Mouse (Mus musculus): ENCODE measurements around the gene Sp1. TPM values are rescaled to one million over a fixed set of nuclear protein-coding genes. Genes with fewer than 3 reads are reported as not detected.

The Sp1 gene
- polyA plus RNA-seq, 1 experiment = 17.6 TPM

GRCm38 (mm10) chr15:102366733-102367344 lies 39.1 kb upstream of the Sp1 start, which contains the start of gene Sp7:
Sp7 (minus strand) TSS chr15:102367182.
- Histone ChIP-seq H3K4me3 (ENCODE audit: insufficient read depth, low read depth, low read length) (no peak within 1 kb of the TSS), H3K36me3 (ENCODE audit: control insufficient read depth, insufficient read depth, low read length) (no peaks in the 10 kb centered on the region), H3K27me3 (replicated peaks; ENCODE audit: control insufficient read depth, insufficient read depth, low read length) (no peaks in the 10 kb centered on the region), H3K4me1 (ENCODE audit: control insufficient read depth, insufficient read depth, low read length) (no peaks in the 10 kb centered on the region), H3K27ac (ENCODE audit: insufficient read depth, low read depth, low read length) (no peak within 1 kb of the TSS)
- no peak for DNase-seq
- WGBS = 7% methylated on average over 15 of the region's 15 CpGs
- TF ChIP-seq POLR2A (IDR thresholded peaks at IDR 0.05; ENCODE audit: low read depth, low read length) (no peak), CTCF (conservative IDR thresholded peaks at IDR 0.05; ENCODE audit: insufficient read depth, insufficient read length, low read depth, low read length) (no peak)

GRCm38 (mm10) chr15:102369972-102370371 lies 36.0 kb upstream of the Sp1 start:
- Histone ChIP-seq H3K36me3 (ENCODE audit: control insufficient read depth, insufficient read depth, low read length) (no peaks in the 10 kb centered on the region), H3K4me1 (ENCODE audit: control insufficient read depth, insufficient read depth, low read length) (no peaks in the 10 kb centered on the region), H3K27ac (ENCODE audit: insufficient read depth, low read depth, low read length) (no peak overlapping the region), H3K27me3 (replicated peaks; ENCODE audit: control insufficient read depth, insufficient read depth, low read length) (no peaks in the 10 kb centered on the region), H3K4me3 (ENCODE audit: insufficient read depth, low read depth, low read length) (no peak overlapping the region)
- TF ChIP-seq CTCF (conservative IDR thresholded peaks at IDR 0.05; ENCODE audit: insufficient read depth, insufficient read length, low read depth, low read length) (no peak), POLR2A (IDR thresholded peaks at IDR 0.05; ENCODE audit: low read depth, low read length) (no peak)
- DNase-seq = no peak
- 19% methylated on average over 13 of the region's 13 CpGs for WGBS

DNA sequence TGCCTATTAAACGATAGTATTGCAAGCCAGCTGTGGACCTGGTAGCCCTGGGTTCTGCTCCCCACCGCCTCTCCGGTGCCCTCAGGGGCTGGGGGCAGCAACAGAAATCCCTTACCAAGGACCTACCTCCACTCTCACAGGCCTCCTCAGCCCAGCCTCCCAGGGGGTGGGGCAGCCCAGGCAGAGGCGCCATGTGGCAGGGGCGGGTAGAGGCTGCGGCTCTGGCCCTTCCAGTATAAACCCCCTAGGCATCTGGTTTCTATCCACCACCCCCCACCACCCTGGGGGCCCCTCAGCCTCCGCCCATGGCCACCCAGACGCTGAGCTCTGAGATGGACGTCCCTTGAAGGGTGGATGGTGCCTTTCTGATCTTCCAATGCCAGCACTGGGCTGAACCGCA lies 35.2 kb upstream of the Sp1 start:
- H3K4me1 ChIP-seq (ENCODE audit: control insufficient read depth, insufficient read depth, low read length) = no peaks in the 10 kb centered on the region
- WGBS = 40% methylated on average over 10 of the region's 10 CpGs
- no peaks in the 10 kb centered on the region for H3K36me3 ChIP-seq (ENCODE audit: control insufficient read depth, insufficient read depth, low read length)
- H3K27ac ChIP-seq (ENCODE audit: insufficient read depth, low read depth, low read length) = no peak overlapping the region
- TF ChIP-seq CTCF (conservative IDR thresholded peaks at IDR 0.05; ENCODE audit: insufficient read depth, insufficient read length, low read depth, low read length) (no peak), POLR2A (IDR thresholded peaks at IDR 0.05; ENCODE audit: low read depth, low read length) (no peak)
- H3K27me3 ChIP-seq (replicated peaks; ENCODE audit: control insufficient read depth, insufficient read depth, low read length) = no peaks in the 10 kb centered on the region
- no peak for DNase-seq
- H3K4me3 ChIP-seq (ENCODE audit: insufficient read depth, low read depth, low read length) = no peak overlapping the region

DNA sequence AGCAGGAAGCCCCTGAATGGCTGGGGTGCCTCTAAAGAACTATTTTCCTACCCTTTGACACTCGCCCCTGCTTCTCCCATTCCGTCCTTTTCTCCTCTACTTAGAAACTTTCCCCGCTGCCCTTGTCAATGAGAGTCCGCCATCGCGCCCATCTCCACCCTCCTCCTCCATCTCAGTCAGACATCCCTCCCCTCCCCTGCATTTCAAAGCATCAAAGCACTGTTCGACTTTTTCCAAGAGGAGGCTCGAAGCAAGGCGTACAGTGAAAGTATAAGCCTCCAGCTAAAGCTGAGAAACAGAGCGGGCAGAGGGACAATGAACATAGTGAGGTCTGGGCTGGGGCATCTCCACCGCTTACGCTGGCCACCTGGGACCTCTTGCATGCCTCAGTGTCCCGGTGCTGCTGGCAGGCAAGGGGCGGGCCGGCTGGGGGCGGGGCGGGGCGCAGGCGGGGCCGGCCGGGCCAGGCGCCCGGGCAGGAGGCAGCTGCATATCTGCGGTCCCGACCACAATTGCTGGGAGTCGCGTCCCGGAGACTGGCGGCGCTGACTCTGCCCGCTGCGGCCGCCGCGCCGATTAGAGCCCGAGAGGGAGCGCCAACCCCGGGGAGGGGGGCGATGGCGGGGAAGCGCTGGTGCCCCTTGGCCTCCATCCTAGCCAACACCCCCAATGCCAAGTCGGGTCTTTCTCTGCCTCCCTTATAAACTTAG lies 29.3 kb upstream of the Sp1 start:
- TF ChIP-seq POLR2A (IDR thresholded peaks at IDR 0.05; ENCODE audit: low read depth, low read length) (peak; percentile 42), CTCF (conservative IDR thresholded peaks at IDR 0.05; ENCODE audit: insufficient read depth, insufficient read length, low read depth, low read length) (no peak)
- DNase-seq = peak; percentile 71
- H3K4me1 ChIP-seq (ENCODE audit: control insufficient read depth, insufficient read depth, low read length) = peaks cover 2% of the 10 kb centered on the region; the same call in 1 of the 2 replicates
- H3K27ac ChIP-seq (ENCODE audit: insufficient read depth, low read depth, low read length) = peak overlapping the region; percentile 81
- peak overlapping the region; percentile 63 for H3K4me3 ChIP-seq (ENCODE audit: insufficient read depth, low read depth, low read length)
- no peaks in the 10 kb centered on the region for H3K27me3 ChIP-seq (replicated peaks; ENCODE audit: control insufficient read depth, insufficient read depth, low read length)
- 2% methylated on average over 42 of the region's 43 CpGs for WGBS
- no peaks in the 10 kb centered on the region for H3K36me3 ChIP-seq (ENCODE audit: control insufficient read depth, insufficient read depth, low read length)

- TF ChIP-seq CTCF (conservative IDR thresholded peaks at IDR 0.05; ENCODE audit: insufficient read depth, insufficient read length, low read depth, low read length) (peak; percentile 93), POLR2A (IDR thresholded peaks at IDR 0.05; ENCODE audit: low read depth, low read length) (peak; percentile 0)
- no peaks in the 10 kb centered on the region for H3K27me3 ChIP-seq (replicated peaks; ENCODE audit: control insufficient read depth, insufficient read depth, low read length)
- peak; percentile 94 for DNase-seq
- H3K27ac ChIP-seq (ENCODE audit: insufficient read depth, low read depth, low read length) = peak overlapping the region; percentile 81
- H3K36me3 ChIP-seq (ENCODE audit: control insufficient read depth, insufficient read depth, low read length) = no peaks in the 10 kb centered on the region
- H3K4me3 ChIP-seq (ENCODE audit: insufficient read depth, low read depth, low read length) = peak overlapping the region; percentile 63
- under 1% methylated on average over 7 of the region's 7 CpGs for WGBS
- peaks cover 7% of the 10 kb centered on the region; the same call in 1 of the 2 replicates for H3K4me1 ChIP-seq (ENCODE audit: control insufficient read depth, insufficient read depth, low read length)
These were observed 28.8 kb upstream of the Sp1 start for GRCm38 (mm10) chr15:102377163-102377543.

DNA sequence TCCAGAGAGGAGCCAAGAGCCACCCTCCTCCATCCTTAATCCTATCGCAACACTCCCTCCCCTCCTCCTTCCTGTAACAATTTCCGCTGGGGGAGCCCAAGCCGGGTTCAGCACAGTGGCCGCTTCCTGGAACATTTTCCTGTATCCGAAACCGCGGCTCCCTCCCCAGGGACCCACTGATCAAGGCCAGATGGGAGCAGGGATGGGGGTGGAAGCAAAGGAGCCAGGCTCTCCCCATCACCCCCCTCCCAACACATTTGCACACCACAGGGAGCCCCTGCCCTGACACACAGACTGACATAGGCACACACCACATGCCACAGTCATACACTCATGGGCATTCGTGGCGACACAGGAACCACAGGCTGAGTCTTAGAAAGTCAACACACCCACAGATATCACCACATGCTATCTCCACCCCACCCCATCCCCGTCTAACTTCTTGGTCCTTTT lies 28.1 kb upstream of the Sp1 start:
- H3K27ac ChIP-seq (ENCODE audit: insufficient read depth, low read depth, low read length) = peak overlapping the region; percentile 88
- H3K27me3 ChIP-seq (replicated peaks; ENCODE audit: control insufficient read depth, insufficient read depth, low read length) = no peaks in the 10 kb centered on the region
- WGBS = 28% methylated on average over 10 of the region's 10 CpGs
- TF ChIP-seq CTCF (conservative IDR thresholded peaks at IDR 0.05; ENCODE audit: insufficient read depth, insufficient read length, low read depth, low read length) (no peak), POLR2A (IDR thresholded peaks at IDR 0.05; ENCODE audit: low read depth, low read length) (no peak)
- peaks cover 8% of the 10 kb centered on the region; the same call in 1 of the 2 replicates for H3K4me1 ChIP-seq (ENCODE audit: control insufficient read depth, insufficient read depth, low read length)
- no peak overlapping the region for H3K4me3 ChIP-seq (ENCODE audit: insufficient read depth, low read depth, low read length)
- no peaks in the 10 kb centered on the region for H3K36me3 ChIP-seq (ENCODE audit: control insufficient read depth, insufficient read depth, low read length)
- peak; percentile 89 for DNase-seq

GRCm38 (mm10) chr15:102381575-102381974 lies 24.4 kb upstream of the Sp1 start:
- H3K4me1 ChIP-seq (ENCODE audit: control insufficient read depth, insufficient read depth, low read length) = peaks cover 5% of the 10 kb centered on the region; the same call in 1 of the 2 replicates
- TF ChIP-seq POLR2A (IDR thresholded peaks at IDR 0.05; ENCODE audit: low read depth, low read length) (no peak), CTCF (conservative IDR thresholded peaks at IDR 0.05; ENCODE audit: insufficient read depth, insufficient read length, low read depth, low read length) (peak; percentile 99)
- WGBS = 0% methylated on average over 7 of the region's 7 CpGs
- no peaks in the 10 kb centered on the region for H3K27me3 ChIP-seq (replicated peaks; ENCODE audit: control insufficient read depth, insufficient read depth, low read length)
- no peak overlapping the region for H3K4me3 ChIP-seq (ENCODE audit: insufficient read depth, low read depth, low read length)
- H3K27ac ChIP-seq (ENCODE audit: insufficient read depth, low read depth, low read length) = no peak overlapping the region
- peak; percentile 88 for DNase-seq
- no peaks in the 10 kb centered on the region for H3K36me3 ChIP-seq (ENCODE audit: control insufficient read depth, insufficient read depth, low read length)
